Mouse (Mus musculus): ENCODE results near the gene Fxyd4.

Gene Fxyd4

GRCm38 (mm10) chr6:117917576-117917975, 19.9 kb downstream of the Fxyd4 start:
- DNase-seq (ENCODE audit: low read depth, low spot score) = peak; percentile 61

GRCm38 (mm10) chr6:117916737-117917426, 20.6 kb downstream of the Fxyd4 start:
- peak; percentile 97 for DNase-seq (ENCODE audit: low read depth, low spot score)

DNA sequence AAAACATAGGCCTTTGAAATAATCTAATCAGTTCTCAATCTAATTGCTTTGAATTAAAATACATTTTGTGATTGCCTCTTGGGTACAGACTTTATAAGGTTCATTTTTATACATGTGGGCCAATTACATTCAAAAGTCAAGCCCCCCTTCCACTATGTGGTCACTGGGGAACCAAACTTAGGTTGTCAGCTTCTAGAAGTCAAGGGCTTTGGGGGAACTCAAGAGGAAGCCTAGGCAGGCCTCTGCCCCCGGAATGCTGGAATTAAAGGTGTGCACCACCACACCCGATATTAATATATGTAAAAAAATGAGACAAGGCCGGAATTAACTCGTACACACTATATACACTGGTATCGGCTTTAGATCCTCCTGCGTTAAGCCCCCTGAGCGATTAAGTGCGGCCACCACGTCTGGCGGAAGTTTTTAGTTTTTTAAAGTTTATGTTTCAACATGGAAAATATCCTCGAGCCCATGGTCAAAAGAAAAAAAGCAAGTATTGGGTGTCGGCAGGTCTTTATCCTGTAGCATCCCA, 21.2 kb downstream of the Fxyd4 start:
- DNase-seq (ENCODE audit: low read depth, low spot score) = no peak

DNA sequence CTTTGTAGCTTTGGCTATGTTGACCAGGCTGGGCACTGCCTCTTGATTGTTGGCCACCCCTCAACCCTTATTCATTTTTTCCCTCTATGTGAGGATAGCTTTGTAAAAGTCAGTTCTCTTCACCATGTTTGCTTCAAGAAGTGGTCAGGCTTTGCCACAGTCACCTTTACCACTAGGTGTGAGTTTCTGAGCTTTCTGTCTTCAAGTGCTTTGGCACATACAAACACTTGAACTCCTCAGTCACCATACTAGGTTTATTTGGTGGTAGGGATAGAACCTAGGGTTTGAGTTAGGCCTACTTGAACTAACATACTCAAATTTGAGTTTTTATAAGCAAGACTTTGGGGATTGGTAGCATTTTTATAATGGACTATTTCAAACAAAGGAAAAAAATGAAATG, 23.0 kb downstream of the Fxyd4 start:
- peak; percentile 43 for DNase-seq (ENCODE audit: low read depth, low spot score)

DNA sequence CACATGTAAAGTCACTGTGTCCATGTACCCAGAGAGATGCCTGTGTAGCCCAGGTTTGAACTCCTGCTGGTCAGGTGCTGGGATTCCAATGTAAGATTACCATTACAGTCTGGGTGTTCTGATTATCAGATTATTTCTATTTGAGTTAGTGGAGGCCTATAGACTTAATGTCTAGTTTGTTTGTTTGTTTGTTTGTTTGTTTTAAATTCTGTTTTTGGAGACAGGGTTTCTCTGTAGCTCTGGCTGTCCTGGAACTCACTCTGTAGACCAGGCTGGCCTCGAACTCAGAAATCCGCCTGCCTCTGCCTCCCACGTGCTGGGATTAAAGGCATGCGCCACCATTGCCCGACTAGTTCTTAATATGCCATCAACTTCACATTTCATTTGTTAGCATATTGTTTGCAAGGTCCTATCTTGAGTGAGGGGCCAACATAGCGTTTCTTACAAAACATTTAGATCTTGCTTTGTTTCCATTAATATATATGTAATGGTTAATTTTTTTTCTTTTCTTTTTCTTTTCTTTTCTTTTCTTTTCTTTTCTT, 27.3 kb downstream of the Fxyd4 start:
- no peak for DNase-seq (ENCODE audit: low read depth, low spot score)

GRCm38 (mm10) chr6:117908424-117908900, 29.0 kb downstream of the Fxyd4 start:
- DNase-seq (ENCODE audit: low read depth, low spot score) = peak; percentile 55

DNA sequence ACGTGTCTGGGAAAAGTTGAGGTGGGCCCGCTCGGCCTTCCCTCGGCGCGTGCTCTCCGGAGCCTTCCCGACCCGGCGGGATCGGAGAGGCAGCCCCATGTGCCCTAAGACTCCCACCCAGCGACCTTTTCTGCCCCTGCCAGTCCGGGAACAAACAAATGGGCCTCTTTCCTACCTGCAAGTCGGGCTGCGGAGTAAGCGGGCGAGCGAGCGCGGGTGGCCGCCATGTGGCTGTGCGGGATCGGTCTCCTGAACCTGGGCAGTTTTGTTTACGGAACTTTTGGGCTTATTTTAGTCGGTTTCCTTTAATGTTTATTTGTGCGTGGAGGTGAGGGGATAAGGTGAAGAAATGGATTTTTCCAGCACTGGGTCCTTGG, 29.5 kb downstream of the Fxyd4 start:
- no peak for DNase-seq (ENCODE audit: low read depth, low spot score)

DNA sequence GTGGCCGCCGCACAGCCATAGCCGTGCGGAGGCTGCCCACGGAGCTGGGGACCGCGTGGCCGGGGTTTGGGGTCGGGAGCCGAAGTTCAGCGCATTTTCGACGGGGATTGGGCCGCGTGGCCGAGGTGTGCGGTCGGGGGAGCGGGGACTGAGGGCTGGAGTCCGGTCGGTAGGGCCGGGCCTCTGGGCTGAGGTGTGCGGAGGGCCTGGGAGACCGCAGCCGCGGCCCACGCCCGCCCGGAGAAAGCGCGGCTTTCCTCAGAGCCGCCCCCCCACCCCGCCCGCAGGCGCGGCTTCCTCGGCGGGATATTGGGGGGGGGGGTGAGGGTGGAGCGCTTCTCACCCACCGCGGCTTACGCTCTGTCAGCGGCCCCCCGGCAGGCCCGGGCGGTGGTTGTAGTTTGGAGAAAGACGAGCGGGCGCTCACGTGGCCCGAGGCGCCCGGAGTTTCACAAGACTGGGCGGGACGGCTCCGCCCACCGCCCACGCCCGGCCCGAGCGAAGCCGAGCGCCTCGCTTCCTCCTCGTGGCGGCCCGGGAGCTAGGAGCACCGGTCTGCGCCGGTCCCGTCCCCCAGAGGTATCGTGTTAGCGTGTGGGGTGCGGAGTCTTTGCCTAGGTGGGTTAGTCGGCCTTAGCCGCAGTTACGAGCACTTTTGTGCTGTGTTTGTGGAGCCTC, 30.1 kb downstream of the Fxyd4 start:
- DNase-seq (ENCODE audit: low read depth, low spot score) = peak; percentile 94

GRCm38 (mm10) chr6:117906590-117907271, 30.8 kb downstream of the Fxyd4 start:
- peak; percentile 99 for DNase-seq (ENCODE audit: low read depth, low spot score)

- DNase-seq (ENCODE audit: low read depth, low spot score) = peak; percentile 79
Observed at GRCm38 (mm10) chr6:117906015-117906531, 31.4 kb downstream of the Fxyd4 start.

GRCm38 (mm10) chr6:117905260-117905930, 32.1 kb downstream of the Fxyd4 start:
- peak; percentile 61 for DNase-seq (ENCODE audit: low read depth, low spot score)

DNA sequence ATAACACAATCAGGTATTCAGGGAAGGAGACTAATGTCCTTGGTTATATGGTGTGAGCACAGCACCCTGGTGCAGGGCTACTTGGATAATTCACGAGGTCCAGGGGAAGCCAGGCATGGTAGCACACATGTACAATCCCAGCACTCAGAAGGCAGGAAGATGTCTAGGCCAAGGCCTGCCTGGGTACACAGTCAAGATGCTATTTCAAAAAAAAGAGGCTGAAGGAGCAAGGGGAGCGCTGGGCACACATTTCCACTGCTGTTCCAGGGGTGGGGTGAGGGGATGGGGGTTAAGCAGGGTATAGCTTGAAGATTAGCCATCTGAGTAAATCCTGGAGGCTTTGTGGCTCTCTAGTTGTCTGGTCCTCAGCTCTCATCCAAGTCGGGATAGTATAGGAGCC, 33.7 kb downstream of the Fxyd4 start:
- peak; percentile 23 for DNase-seq (ENCODE audit: low read depth, low spot score)

- DNase-seq (ENCODE audit: low read depth, low spot score) = peak; percentile 44
Observed at GRCm38 (mm10) chr6:117902556-117902955, 34.9 kb downstream of the Fxyd4 start.

DNA sequence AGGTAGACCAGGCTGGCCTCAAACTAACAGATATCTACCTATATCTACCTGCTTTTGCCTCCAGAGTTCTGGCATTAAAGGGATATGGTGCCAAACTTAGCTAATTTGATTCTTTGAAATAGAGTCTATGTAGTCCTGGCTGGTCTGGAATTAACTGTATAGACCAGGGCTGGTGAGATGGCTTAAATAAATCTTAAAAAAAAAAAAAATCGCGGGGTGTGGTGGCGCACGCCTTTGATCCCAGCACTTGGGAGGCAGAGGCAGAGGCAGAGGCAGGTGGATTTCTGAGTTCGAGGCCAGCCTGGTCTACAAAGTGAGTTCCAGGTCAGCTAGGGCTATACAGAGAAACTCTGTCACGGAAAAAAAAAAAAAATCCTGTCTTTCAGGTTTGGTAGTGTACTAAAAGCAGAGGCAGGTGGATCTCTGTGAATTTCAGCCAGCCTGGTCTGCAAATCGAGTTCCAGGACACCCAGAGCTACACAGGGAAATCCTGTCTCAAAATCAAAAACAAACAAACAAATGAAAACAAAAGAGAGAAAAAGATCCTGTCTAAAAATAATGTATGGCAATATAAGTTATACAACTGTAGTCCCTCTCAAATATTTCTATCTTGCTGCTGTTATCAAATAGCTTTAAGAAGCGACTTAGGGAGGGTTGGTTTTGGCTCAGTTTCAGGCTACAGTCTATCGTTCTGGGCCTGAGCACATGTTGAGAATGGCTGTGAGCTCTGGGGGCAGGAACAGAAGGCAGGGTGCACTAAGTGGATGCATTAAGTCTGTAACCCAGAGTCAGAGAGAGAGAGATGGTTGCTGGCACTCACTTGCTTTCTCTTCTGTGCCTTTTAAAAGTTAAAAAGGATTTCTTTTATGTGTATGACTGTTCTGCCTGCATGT, 35.7 kb downstream of the Fxyd4 start:
- DNase-seq (ENCODE audit: low read depth, low spot score) = peak; percentile 74

- DNase-seq (ENCODE audit: low read depth, low spot score) = peak; percentile 88
Observed at GRCm38 (mm10) chr6:117900126-117901080, 37.1 kb downstream of the Fxyd4 start, which contains the start of gene Hnrnpf. Gene Hnrnpf (plus strand): TSS chr6:117900324.

GRCm38 (mm10) chr6:117897800-117898199, 39.7 kb downstream of the Fxyd4 start:
- no peak for DNase-seq (ENCODE audit: low read depth, low spot score)

DNA sequence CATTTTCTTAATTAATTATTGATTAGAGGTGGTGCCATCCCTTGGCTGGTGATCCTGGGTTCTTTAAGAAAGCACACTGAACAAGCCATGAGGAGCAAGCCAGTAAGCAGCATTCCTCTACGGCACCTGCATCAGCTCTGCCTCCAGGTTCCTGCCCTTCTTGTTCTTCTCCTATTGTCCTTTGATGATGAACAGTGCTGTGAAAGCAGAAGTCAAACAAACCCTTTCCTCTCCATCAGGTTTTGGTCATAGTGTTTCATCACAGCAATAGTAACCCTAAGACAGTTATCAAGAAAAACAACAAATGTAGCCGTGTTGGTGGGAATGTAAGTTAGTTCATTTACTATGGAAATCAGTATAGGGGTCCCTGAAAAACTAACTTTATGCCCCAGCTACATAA, 44.1 kb downstream of the Fxyd4 start:
- DNase-seq (ENCODE audit: low read depth, low spot score) = no peak

DNA sequence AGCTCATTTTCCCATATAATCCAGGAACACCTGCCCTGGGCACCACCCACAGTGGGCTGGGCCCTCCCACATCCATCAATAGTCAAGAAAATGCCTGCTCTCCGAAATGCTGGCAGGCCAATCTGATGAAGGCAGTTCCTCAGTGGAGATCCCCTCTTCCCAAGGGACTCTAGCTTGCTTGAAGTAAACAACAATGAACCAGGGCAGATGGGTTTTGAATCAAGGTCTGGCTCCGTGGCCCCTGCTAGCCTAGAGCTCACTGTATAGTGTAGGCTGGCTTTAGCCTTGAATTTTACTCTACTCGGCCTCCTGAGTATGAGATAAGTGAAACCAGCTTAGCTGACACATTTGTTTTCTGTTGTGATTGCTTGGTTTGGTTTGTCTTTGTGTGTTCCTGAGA, 45.1 kb downstream of the Fxyd4 start:
- no peak for DNase-seq (ENCODE audit: low read depth, low spot score)

Data from A20 (cell line).